Mouse (Mus musculus) hindbrain, embryonic 15.5 days (tissue): ENCODE data around the gene Rad51b. TPM values are rescaled to one million over a fixed set of nuclear protein-coding genes. Genes with fewer than 3 reads are reported as not detected.
A peak's percentile ranks its signal among the peaks of the same experiment; 100 is the strongest.

Experiments
- ATAC-seq: fragments of 200-750 bp; cut with Nextera tagmentation; 2 replicates; pipeline ENCODE4 v1.8.0; 2017; ENCODE audit warnings: low read depth, moderate number of reproducible peaks, moderate TSS enrichment; ENCODE audit not compliant: low FRiP score
- H3K27ac ChIP-seq: fragments of 300-500 bp; sonication (generic); replicated peaks from 2 replicates; pipeline ENCODE4 v1.5.1; 2015; ENCODE audit warnings: mild to moderate bottlenecking, inconsistent platforms
- H3K27me3 ChIP-seq: fragments of 300-500 bp; sonication (generic); 2 replicates; pipeline ENCODE4 v1.6.1; 2015; ENCODE audit warnings: control low read depth, inconsistent platforms
- H3K36me3 ChIP-seq: fragments of 300-500 bp; sonication (generic); 2 replicates; pipeline ENCODE4 v1.6.1; 2015; ENCODE audit warnings: control low read depth, inconsistent platforms
- H3K4me1 ChIP-seq: fragments of 300-500 bp; sonication (generic); replicated peaks from 2 replicates; pipeline ENCODE4 v1.6.1; 2015; ENCODE audit warnings: control low read depth, inconsistent platforms
- H3K4me2 ChIP-seq: fragments of 300-500 bp; sonication (generic); 2 replicates; pipeline ENCODE4 v1.6.1; 2015; ENCODE audit warnings: moderate library complexity, mild to moderate bottlenecking, inconsistent platforms
- H3K4me3 ChIP-seq: fragments of 300-500 bp; sonication (generic); 2 replicates; pipeline ENCODE4 v1.5.1; 2015; ENCODE audit warnings: mild to moderate bottlenecking, inconsistent platforms
- H3K9ac ChIP-seq: fragments of 300-500 bp; sonication (generic); 2 replicates; pipeline ENCODE4 v1.6.1; 2015; ENCODE audit warnings: inconsistent platforms
- H3K9me3 ChIP-seq: fragments of 300-500 bp; sonication (generic); 2 replicates; pipeline ENCODE4 v1.6.1; 2016; ENCODE audit warnings: control low read depth, inconsistent platforms
- WGBS: fragments of 180-500 bp; shearing (Covaris S2); methylation state at CpG from one replicate; pipeline ENCODE4 v1.1.7; 2015; 5-methylcytosine and 5-hydroxymethylcytosine counted together
- polyA plus RNA-seq: library from polyadenylated mRNA; unstranded; fragments of >200 nt; fragmentation: Nextera tagmentation; extraction: Ambion mirVana; gene quantifications from 2 replicates; pipeline ENCODE4 v1.2.1, GENCODE M21; 2015

Gene Rad51b
- polyA plus RNA-seq, 1 experiment from 2014 or later = 1.7 TPM

DNA sequence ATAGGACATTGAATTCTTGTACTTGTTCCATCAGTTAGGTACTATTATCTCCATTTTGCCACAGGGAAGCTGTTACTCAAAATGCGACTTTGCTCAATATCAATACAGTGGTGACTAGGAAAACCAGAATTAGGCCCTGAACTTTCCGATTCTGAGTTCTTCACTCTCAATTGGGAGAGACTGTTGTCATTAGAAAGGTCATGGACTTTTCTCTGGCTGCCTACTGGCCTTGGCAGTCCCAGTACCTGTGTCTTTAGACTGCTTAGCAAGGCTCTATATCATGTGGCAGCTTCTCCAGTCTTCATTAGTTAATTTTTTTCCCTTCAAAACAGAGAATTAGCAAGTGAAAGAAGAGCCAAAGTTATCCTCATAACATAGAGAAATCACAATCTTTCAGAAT, 288.3 kb downstream of the Rad51b start:
- 99% methylated on average over 2 of the region's 2 CpGs for WGBS
- no peaks in the 10 kb centered on the region for H3K36me3 ChIP-seq
- no peaks in the 10 kb centered on the region for H3K27me3 ChIP-seq
- H3K9me3 ChIP-seq = no peaks in the 10 kb centered on the region
- H3K4me1 ChIP-seq = no peaks in the 10 kb centered on the region
- no peak overlapping the region for H3K9ac ChIP-seq
- no peak for ATAC-seq
- no peak overlapping the region for H3K27ac ChIP-seq
- no peak overlapping the region for H3K4me3 ChIP-seq
- H3K4me2 ChIP-seq = no peak overlapping the region

DNA sequence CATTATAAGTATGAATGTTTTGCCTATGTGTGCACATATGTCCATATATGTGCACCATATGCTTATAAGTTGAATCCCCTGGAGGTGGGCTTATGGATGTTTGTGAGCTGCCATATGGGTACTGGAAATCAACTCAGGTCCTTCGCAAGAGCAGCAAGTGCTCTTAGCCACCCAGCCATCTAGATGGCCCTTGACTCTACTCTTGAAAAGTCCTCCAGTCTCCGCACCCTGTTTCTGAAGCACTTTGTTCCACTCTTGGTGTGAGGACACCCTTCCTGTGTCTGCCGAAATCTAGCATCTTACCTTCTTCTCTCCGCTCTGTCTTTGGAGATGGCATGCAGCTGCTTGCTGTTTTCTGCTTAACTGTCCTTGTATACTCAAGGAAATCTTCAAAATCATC, 291.7 kb downstream of the Rad51b start:
- WGBS = 98% methylated on average over 4 of the region's 4 CpGs
- Histone ChIP-seq H3K4me3 (no peak overlapping the region), H3K9me3 (no peaks in the 10 kb centered on the region), H3K4me2 (no peak overlapping the region), H3K4me1 (no peaks in the 10 kb centered on the region), H3K36me3 (no peaks in the 10 kb centered on the region), H3K9ac (no peak overlapping the region), H3K27ac (no peak overlapping the region), H3K27me3 (no peaks in the 10 kb centered on the region)
- no peak for ATAC-seq

GRCm38 (mm10) chr12:79592206-79592605, 295.1 kb downstream of the Rad51b start:
- H3K27ac ChIP-seq = no peak overlapping the region
- no peak for ATAC-seq
- H3K4me1 ChIP-seq = no peaks in the 10 kb centered on the region
- no peaks in the 10 kb centered on the region for H3K27me3 ChIP-seq
- 20% methylated on average over 4 of the region's 4 CpGs for WGBS
- H3K9me3 ChIP-seq = no peaks in the 10 kb centered on the region
- H3K36me3 ChIP-seq = no peaks in the 10 kb centered on the region
- H3K4me3 ChIP-seq = no peak overlapping the region
- no peak overlapping the region for H3K4me2 ChIP-seq
- no peak overlapping the region for H3K9ac ChIP-seq

GRCm38 (mm10) chr12:79596842-79597241, 299.8 kb downstream of the Rad51b start:
- H3K36me3 ChIP-seq = no peaks in the 10 kb centered on the region
- no peak overlapping the region for H3K4me2 ChIP-seq
- no peak overlapping the region for H3K4me3 ChIP-seq
- no peak overlapping the region for H3K27ac ChIP-seq
- H3K9me3 ChIP-seq = no peaks in the 10 kb centered on the region
- H3K4me1 ChIP-seq = 0 out of 2 replicates have a peak, but pooled peaks cover 8% of the 10 kb centered on the region
- no peak for ATAC-seq
- H3K27me3 ChIP-seq = no peaks in the 10 kb centered on the region
- no peak overlapping the region for H3K9ac ChIP-seq

GRCm38 (mm10) chr12:79597351-79597750, 300.3 kb downstream of the Rad51b start:
- ATAC-seq = no peak
- no peak overlapping the region for H3K27ac ChIP-seq
- H3K9me3 ChIP-seq = no peaks in the 10 kb centered on the region
- H3K27me3 ChIP-seq = no peaks in the 10 kb centered on the region
- no peak overlapping the region for H3K4me3 ChIP-seq
- no peaks in the 10 kb centered on the region for H3K36me3 ChIP-seq
- no peak overlapping the region for H3K9ac ChIP-seq
- no peak overlapping the region for H3K4me2 ChIP-seq
- WGBS = 92% methylated on average over 2 of the region's 2 CpGs
- 0 out of 2 replicates have a peak, but pooled peaks cover 8% of the 10 kb centered on the region for H3K4me1 ChIP-seq

DNA sequence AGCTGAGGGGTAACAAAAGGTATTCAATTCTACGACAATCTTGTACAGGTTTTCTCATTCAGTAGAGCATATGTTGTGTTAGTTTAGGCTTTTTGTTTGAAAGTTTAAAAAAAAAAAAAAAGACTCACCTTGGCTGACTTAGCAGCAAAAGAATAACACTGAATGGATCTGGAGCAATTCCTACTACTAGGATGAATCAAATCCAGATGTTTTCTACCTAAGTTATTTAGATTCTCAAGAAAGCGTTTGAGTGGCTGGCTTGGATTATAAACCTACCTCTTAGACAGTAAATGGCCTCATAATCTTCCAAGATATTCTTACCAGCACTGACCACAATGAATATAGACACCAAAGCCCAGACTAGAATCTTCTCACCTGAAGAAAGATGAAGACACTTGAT, 300.7 kb downstream of the Rad51b start:
- Histone ChIP-seq H3K27ac (no peak overlapping the region), H3K27me3 (no peaks in the 10 kb centered on the region), H3K4me2 (no peak overlapping the region), H3K9me3 (no peaks in the 10 kb centered on the region), H3K4me1 (0 out of 2 replicates have a peak, but pooled peaks cover 8% of the 10 kb centered on the region), H3K36me3 (no peaks in the 10 kb centered on the region), H3K9ac (no peak overlapping the region), H3K4me3 (no peak overlapping the region)
- ATAC-seq = no peak
- WGBS = 91% methylated on average over 2 of the region's 2 CpGs

DNA sequence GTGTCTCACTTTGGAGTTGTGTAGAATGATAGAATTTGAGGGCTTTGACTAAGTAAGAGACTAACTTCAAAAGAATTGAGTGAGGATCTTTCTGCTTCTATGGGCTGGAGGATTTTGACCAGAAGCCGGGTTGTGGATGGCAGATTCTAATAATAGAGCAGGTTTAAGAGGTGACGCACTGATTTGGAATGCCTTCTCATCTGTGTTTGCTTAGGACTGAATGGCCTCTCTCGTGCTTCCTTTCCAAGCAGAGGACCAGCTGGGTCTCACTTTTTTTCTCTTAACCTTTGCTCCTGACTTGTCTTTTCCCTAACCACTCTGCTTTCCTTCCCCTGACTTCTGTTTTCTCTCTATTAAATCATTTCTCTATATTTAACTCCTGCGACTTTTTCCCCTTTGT, 301.4 kb downstream of the Rad51b start:
- ATAC-seq = no peak
- H3K9ac ChIP-seq = no peak overlapping the region
- 64% methylated on average over 4 of the region's 4 CpGs for WGBS
- H3K36me3 ChIP-seq = no peaks in the 10 kb centered on the region
- H3K27me3 ChIP-seq = no peaks in the 10 kb centered on the region
- H3K27ac ChIP-seq = no peak overlapping the region
- H3K4me2 ChIP-seq = no peak overlapping the region
- 0 out of 2 replicates have a peak, but pooled peaks cover 8% of the 10 kb centered on the region for H3K4me1 ChIP-seq
- no peaks in the 10 kb centered on the region for H3K9me3 ChIP-seq
- H3K4me3 ChIP-seq = no peak overlapping the region

DNA sequence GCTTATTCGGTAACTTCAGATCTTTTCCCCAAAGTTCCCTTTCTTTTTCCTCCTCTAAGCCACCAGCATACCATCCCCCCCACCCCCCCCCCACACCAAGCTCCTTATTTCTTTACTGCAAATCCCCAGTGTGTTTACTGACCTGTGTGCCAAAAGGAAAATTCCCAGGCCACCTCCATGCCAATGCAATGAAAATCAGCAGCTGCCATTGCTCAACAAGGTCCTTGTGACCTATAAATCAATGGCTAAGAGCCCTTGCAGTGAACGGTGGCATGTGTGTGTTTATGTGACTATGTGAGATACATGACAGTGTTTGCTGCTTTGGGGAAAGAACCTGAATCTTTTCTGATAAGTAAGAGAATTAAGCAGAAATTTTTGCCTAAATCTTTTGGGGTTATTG, 301.8 kb downstream of the Rad51b start:
- Histone ChIP-seq H3K4me3 (no peak overlapping the region), H3K9me3 (no peaks in the 10 kb centered on the region), H3K4me2 (no peak overlapping the region), H3K9ac (no peak overlapping the region), H3K4me1 (0 out of 2 replicates have a peak, but pooled peaks cover 8% of the 10 kb centered on the region), H3K36me3 (no peaks in the 10 kb centered on the region), H3K27me3 (no peaks in the 10 kb centered on the region), H3K27ac (no peak overlapping the region)
- ATAC-seq = no peak
- 55% methylated on average over 2 of the region's 2 CpGs for whole genome bisulfite sequencing

- no peaks in the 10 kb centered on the region for H3K36me3 ChIP-seq
- H3K9ac ChIP-seq = no peak overlapping the region
- H3K9me3 ChIP-seq = no peaks in the 10 kb centered on the region
- 36% methylated on average over 11 of the region's 11 CpGs for WGBS
- peak overlapping the region; percentile 25; the same call in 1 of the 2 replicates for H3K27ac ChIP-seq
- 0 out of 2 replicates have a peak, but pooled peaks cover 8% of the 10 kb centered on the region for H3K4me1 ChIP-seq
- no peak for ATAC-seq
- H3K27me3 ChIP-seq = no peaks in the 10 kb centered on the region
- H3K4me3 ChIP-seq = no peak overlapping the region
- no peak overlapping the region for H3K4me2 ChIP-seq
Measured at GRCm38 (mm10) chr12:79600149-79600769, 303.2 kb downstream of the Rad51b start.

DNA sequence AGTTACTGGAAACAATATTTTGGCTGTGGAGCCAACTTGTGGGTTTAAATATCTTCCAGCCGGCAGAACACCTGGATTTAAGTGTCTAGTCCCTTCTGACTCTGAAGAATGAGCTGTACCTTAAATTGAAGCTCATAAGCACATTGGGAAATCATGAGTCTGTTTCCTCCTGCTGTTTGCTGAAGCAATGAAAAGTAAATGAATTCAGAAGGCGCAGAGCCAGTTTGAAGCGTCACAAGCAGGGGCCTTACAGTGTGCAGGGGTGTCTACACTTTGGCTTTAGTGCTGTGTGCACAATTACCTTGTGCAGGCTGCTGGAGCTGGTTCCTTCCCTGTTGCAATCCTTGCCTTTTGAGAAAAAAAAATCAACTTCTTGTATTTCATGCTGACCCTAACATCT, 305.6 kb downstream of the Rad51b start:
- no peaks in the 10 kb centered on the region for H3K9me3 ChIP-seq
- 0 out of 2 replicates have a peak, but pooled peaks cover 8% of the 10 kb centered on the region for H3K4me1 ChIP-seq
- WGBS = 73% methylated on average over 3 of the region's 3 CpGs
- no peaks in the 10 kb centered on the region for H3K36me3 ChIP-seq
- H3K27ac ChIP-seq = no peak overlapping the region
- H3K27me3 ChIP-seq = peaks cover 4% of the 10 kb centered on the region; the same call in 1 of the 2 replicates
- no peak for ATAC-seq
- no peak overlapping the region for H3K9ac ChIP-seq
- H3K4me3 ChIP-seq = no peak overlapping the region
- no peak overlapping the region for H3K4me2 ChIP-seq

DNA sequence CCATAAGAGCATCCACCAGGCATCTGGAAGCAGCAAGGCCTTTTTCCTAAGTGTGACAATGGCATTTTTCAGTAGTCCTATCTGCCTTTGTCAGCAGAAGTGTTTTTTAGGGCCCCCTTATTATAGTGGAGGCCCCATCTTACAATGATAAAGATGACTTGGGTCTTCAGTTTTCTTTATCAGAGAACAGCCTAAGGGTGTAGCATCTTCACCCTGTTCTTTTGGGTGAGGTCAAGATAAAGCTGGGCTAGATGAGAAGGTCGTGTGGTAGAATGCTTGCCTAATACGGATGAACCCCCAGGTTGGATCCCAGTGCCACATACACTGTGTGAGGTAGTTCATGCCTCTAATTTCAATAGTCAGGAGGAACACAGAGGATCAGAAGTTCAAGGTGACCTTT, 307.8 kb downstream of the Rad51b start:
- Histone ChIP-seq H3K9me3 (no peaks in the 10 kb centered on the region), H3K27ac (no peak overlapping the region), H3K36me3 (no peaks in the 10 kb centered on the region), H3K4me3 (no peak overlapping the region), H3K4me2 (no peak overlapping the region), H3K4me1 (0 out of 2 replicates have a peak, but pooled peaks cover 8% of the 10 kb centered on the region), H3K9ac (no peak overlapping the region), H3K27me3 (peaks cover 4% of the 10 kb centered on the region; the same call in 1 of the 2 replicates)
- WGBS = 88% methylated on average over 2 of the region's 2 CpGs
- no peak for ATAC-seq

- Histone ChIP-seq H3K4me1 (0 out of 2 replicates have a peak, but pooled peaks cover 3% of the 10 kb centered on the region), H3K9me3 (no peaks in the 10 kb centered on the region), H3K4me3 (no peak overlapping the region), H3K4me2 (no peak overlapping the region), H3K36me3 (no peaks in the 10 kb centered on the region), H3K27me3 (peaks cover 4% of the 10 kb centered on the region; the same call in 1 of the 2 replicates), H3K27ac (no peak overlapping the region), H3K9ac (no peak overlapping the region)
- 96% methylated on average over 11 of the region's 11 CpGs for WGBS
- no peak for ATAC-seq
Measured at GRCm38 (mm10) chr12:79606197-79606631, 309.1 kb downstream of the Rad51b start.
